Mouse (Mus musculus) T-helper 17 cell (primary cell): ENCODE data around the gene Lpar1.

Source experiments
- in situ Hi-C, 2 experiments: fragments of 300-600 bp; cut with MboI, MseI; formaldehyde crosslinking; loops; 1 replicate in 1 of 2; 2 replicates in 1 of 2; pipeline ENCODE4 v1.15.1; 2025; ENCODE audit warnings: high pct_unique_total_duplicates in 2 of 2

Gene Lpar1

DNA sequence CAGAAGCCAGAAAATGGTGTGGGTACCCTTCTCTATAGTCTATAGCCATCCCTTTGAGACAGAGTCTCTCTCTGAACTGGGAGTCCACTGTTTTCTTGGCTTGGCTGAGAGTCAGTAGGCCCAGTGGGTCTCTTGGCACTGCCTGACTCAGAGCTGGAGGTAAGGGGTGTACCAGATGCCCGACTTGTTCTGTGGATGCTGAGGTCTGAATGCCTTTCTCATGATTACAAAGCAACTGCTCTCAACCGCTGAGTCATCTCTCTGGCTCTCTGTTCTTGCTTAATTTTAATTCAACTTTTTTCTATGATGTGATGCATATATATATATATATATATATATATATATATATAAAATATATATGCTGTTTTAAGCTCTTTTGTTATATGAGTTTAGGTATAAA, 91.1 kb downstream of the Lpar1 start:
- in situ Hi-C loops, result loop anchor here in 1 of 2 experiments (10.0 to 25.0 kb wide), 3 partner anchors 678 to 1022 kb away; no protein-coding TSS in a partner anchor

GRCm38 (mm10) chr4:58453334-58453733, 100.4 kb downstream of the Lpar1 start:
- in situ Hi-C loops, result loop anchor here in 1 of 2 experiments (25.0 kb wide), 1 partner anchor 709 kb away; no protein-coding TSS in a partner anchor

DNA sequence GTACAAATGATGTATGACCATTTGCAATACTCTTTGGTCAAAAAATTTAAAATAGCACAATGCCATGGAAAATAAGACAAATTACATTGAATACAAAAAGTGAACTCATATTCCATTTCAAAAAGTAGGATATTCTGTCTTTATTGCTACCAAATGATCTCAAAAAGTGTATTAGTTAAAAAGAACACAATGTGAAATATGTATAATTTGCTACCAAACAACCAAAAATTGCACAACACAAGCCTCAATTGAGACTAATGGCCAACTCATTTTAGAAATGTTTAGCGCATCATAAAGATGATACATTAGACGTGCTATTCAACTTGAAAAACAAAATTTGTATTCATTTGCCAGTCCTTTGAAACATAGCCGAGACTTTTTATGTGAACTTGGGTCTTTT, 104.9 kb downstream of the Lpar1 start:
- in situ Hi-C loops, result no loop called here

DNA sequence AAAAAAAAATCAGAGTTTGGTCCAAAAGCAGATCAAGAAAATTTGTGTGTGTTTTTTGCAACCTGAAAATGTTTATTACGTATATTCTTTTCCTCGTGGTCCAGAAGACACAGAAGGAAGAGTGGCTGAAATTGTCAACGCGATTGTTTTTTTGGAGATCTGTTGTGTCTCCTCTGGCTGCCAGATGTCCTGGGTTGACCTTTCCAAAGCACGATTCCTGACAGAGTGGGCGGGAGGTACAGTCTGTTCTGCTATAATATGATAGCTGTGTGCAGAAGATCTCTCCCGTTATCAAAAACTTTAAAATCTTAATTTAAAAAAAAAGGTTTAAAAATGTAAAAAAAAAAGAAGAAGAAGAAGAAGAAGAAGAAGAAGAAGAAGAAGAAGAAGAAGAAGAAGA, 105.9 kb downstream of the Lpar1 start:
- in situ Hi-C loops, result no loop called here

DNA sequence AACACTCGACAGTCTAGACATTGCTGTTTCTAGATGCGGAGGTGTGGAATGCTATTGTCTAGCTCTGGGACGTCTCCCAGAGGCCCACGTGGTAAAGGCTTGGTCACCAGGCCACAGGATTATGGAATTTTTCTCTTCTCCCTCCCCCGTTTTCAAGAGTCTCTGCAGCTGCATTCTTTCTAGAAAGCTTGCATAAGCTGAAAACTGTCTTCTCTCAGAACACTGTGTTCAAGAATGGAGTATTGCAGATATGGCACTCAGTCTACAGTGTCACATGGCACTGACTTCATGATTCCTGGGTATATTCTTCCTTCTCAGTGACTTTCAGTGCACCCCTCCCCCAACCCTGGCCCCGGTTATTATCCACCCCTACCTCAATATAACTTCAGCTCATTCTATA, 107.9 kb downstream of the Lpar1 start:
- in situ Hi-C loops, result no loop called here

DNA sequence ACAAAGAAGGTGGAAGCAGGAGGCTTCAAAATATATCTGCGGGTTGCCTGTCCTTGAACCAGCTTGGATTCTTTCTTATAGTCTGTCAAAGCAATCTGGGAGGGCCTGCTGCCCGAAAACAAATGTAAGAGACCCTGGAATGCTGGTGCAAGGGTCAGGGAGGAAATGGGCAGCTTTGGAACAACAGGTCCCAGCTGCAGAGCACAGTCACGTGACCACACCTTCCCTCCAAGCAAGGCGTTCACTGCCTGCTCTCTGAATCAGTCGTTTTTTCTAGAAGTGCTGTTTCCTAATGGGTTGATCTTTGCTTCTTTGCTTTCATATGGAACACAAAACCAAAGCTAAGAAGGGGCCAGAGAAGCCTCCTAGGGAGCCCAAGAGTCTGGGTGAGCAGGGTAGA, 111.4 kb downstream of the Lpar1 start:
- in situ Hi-C loops, result no loop called here

DNA sequence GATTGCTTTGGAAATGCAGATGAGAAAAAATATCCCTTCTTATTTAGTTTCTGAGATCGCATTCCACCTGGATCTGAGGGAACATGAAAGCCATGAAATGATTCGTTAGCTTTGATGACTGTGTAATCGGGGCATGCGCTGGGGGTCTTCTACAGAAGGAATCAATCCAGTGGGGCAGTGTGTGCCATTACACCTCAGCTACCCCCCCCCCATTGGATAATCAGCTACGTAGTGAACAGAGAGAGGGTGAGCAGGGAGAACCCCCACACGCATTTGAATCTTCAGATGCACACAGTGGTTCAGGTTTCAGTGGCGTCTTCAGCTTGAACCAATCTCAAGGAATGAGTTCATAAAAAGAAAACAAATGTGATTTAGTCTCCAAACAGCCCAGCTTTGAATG, 115.0 kb downstream of the Lpar1 start:
- in situ Hi-C loops, result loop anchor here in 1 of 2 experiments (5.0 kb wide), 1 partner anchor 314 kb away; no protein-coding TSS in a partner anchor

DNA sequence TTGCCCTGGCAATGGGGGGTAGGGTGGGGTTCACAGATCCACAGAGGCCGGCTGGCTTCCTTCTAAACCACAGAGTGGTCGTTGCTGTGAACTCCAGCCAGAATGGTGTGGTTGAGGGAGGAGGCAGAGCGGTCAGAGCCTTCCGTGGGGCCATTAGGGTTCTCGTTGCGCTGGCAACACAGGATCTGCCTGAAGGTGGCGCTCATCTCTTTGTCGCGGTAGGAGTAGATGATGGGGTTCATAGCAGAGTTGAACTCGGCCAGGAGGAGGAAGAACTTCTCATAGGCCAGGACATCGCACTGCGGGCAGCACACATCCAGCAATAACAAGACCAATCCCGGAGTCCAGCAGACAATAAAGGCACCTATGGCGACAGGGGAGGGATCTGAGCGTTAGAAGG, 116.4 kb downstream of the Lpar1 start:
- in situ Hi-C loops, result loop anchor here in 1 of 2 experiments (5.0 kb wide), 1 partner anchor 315 kb away; no protein-coding TSS in a partner anchor

GRCm38 (mm10) chr4:58423276-58423930, 130.3 kb downstream of the Lpar1 start:
- in situ Hi-C loops, result no loop called here

DNA sequence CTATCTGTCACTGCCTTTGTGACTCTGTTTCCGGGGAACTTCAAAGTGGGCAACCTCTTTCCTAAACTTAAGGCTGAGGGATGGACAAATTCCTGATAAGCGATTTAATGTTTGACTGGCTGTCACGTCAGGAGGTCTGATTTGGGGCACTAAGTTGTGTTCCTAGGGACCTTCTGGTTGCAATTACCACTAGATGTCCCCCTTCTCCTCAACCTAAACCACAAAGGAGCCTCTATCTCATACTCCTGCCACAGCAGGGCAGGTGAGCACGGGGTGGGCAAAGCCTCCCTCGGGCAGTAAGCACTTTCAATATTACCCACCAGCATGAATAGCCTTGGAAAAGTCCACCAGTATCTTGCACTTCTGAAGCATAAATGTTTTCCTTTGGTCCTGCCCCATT, 134.5 kb downstream of the Lpar1 start:
- in situ Hi-C loops, result no loop called here

DNA sequence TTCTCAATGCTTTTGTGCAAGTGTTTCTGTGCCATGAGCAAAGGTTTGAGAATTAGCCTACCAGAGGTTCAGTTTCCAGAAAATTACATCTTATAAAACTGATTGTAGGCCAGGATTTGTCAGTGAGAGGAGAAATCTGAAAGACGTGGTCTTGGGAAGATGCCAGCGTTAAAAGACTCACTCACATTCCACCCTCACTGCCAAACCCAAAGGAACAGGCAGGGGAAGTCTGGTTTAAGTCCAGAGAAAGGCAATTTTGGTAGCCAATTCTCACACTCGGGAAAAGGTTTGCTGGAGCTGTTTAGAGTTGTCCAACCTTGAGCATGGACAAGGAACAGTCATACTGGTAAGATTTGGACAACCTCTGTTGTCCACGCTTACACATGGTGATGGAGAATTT, 136.4 kb downstream of the Lpar1 start:
- in situ Hi-C loops, result no loop called here

GRCm38 (mm10) chr4:58415537-58415936, 138.2 kb downstream of the Lpar1 start:
- in situ Hi-C loops, result no loop called here

- in situ Hi-C loops, result no loop called here
Observed at GRCm38 (mm10) chr4:58413188-58414185, 140.2 kb downstream of the Lpar1 start.

- in situ Hi-C loops, result no loop called here
Observed at GRCm38 (mm10) chr4:58401973-58402501, 151.7 kb downstream of the Lpar1 start.

DNA sequence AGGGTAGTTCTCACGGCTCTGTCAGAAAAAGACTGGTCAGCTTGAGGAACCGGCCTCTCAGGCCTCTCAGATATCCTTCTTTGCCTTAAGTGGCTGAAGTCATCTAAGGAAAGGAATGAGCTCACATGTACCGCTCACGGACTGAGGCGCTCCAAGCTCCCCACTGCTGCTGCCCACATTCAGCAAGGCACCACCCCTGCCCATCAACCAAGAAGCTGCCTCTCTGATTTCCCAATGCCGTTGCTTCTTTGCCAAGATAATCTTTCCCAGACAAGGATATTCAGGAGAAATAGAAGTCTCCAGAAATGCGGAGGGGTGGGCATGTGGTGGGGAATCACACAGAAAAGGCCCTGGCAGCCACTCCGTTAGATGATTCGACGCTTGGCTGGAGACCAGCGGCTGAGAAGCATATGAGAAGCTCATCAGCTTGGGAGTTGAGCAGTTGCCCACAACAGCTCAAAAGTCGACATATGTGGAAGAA, 152.8 kb downstream of the Lpar1 start:
- in situ Hi-C loops, result no loop called here
